Mouse (Mus musculus): ENCODE data around the gene Acot12. TPM values are rescaled to one million over a fixed set of nuclear protein-coding genes. Genes with fewer than 3 reads are reported as not detected.

Acot12 gene
- total and polyA plus RNA-seq, 3 experiments = 1.0 to 2.2 TPM; not detected in 1

GRCm38 (mm10) chr13:91826066-91826465 lies 84.8 kb downstream of the Acot12 start:
- no peak for DNase-seq

GRCm38 (mm10) chr13:91827876-91828275 lies 86.6 kb downstream of the Acot12 start:
- DNase-seq = no peak

Small RNA genes within 50 kb of the gene (microRNA-seq; reads per million reads assigned to microRNA genes)
- 0 reads per million in 2 experiments for gene Gm27656

Other genes with a start within 250 kb of the Acot12 start
- gene Zcchc9, start 66.2 kb downstream of the Acot12 start, total RNA-seq (2021) = 10 to 100 TPM; 48.3 to 49.4 TPM
- 4.0 and 6.5 TPM in 2 replicates for gene Zcchc9, start 66.2 kb downstream of the Acot12 start, polyA plus RNA-seq (2012; rRNA removed)
- gene Ckmt2, start 135.4 kb downstream of the Acot12 start, total RNA-seq (2021) = not detected
- gene Ckmt2, start 135.4 kb downstream of the Acot12 start, polyA plus RNA-seq (2012; rRNA removed) = not detected in 2 replicates

Measured in adrenal gland, adult 2 months (tissue).